Mouse (Mus musculus): ENCODE measurements at regions not wholly inside any gene's neighbourhood (a gene's known extent, or its start where the extent isn't known, plus 50 kb on each side); places are given as distances from the start of the nearest gene placed in this dataset.

DNA sequence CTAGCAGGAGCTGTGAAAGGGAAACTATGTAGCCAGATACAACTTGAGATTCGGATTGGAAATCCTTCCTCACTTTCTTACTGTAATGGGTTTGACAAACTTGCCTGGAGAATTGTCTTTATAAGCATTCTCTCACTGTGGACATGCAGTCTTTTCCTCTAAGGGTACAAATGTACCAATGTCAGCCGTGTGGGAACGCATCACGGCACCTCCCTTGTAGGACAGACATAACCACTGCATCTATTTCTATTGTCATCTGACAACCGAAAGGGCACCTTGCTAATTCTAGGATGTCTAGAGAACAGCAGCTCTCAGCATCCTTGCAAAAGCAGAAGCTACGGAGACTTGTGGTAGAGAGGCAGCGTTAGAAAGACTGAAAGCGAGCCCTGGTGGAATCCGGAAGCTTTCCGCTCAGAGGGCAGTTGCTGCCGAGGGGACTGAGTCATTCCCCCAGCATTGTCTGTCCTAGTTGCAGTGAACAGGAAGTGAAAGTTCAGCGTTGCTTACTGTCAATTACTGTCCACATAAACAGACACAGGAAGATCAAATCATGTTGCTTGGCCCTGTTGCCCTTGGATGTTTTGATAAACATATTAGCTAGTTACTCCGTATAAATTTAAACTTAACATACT, 83.5 kb upstream of the Hgf start:
- H3K9ac ChIP-seq (ENCODE audit: insufficient read depth, low read depth): no peak overlapping the region; the same call in 1 of the 2 replicates

GRCm38 (mm10) chr5:16470366-16470982, 82.8 kb upstream of the Hgf start:
- Histone ChIP-seq H3K79me2 (replicated peaks; ENCODE audit: control insufficient read depth, extremely low read depth, insufficient read depth, poor library complexity, severe bottlenecking) (no peaks in the 10 kb centered on the region), H3K4me3 (replicated peaks in 1 of 3; ENCODE audit: low read depth in 2 of 3, low read length in 2 of 3, poor library complexity in 1 of 3) (no peak overlapping the region), H3K27me3 (replicated peaks) (no peaks in the 10 kb centered on the region), H3K9ac (ENCODE audit: insufficient read depth, low read depth) (no peak overlapping the region), H3K9me3 (replicated peaks; ENCODE audit: low read length) (peaks cover 3% of the 10 kb centered on the region), H3K4me2 (ENCODE audit: insufficient read depth, low read depth, poor library complexity, severe bottlenecking) (peak overlapping the region; percentile 13; the same call in 1 of the 2 replicates), H3K4me1 (ENCODE audit: control insufficient read depth in 1 of 2, insufficient read depth in 2 of 2) (peaks cover 0 to 7% of the 10 kb centered on the region in 2 experiments; a peak in 2 of 4 replicates), H3K36me3 (replicated peaks in 1 of 2; ENCODE audit: control insufficient read depth in 1 of 2, insufficient read depth in 1 of 2, low read length in 1 of 2) (no peaks in the 10 kb centered on the region), H3K27ac (ENCODE audit: insufficient read depth, low read depth) (no peak overlapping the region)
- no peak for TF ChIP-seq ZNF384 (IDR thresholded peaks at IDR 0.05; ENCODE audit: low read depth, low read length)
- no peak for TF ChIP-seq ETS1 (conservative IDR thresholded peaks at IDR 0.05; ENCODE audit: low read depth, low read length)
- DNase-seq (ENCODE audit: extremely low read depth): no peak
- dilution Hi-C loops (cut with MboI; ENCODE audit: extremely low pct_ligation_motif_present, extremely low pct_unique_long_range_greater_than_20kb, low sequenced_read_pairs): no loop called here
- in situ Hi-C loops (cut with MboI; ENCODE audit: low pct_ligation_motif_present, low pct_unique_long_range_greater_than_20kb, low sequenced_read_pairs): no loop called here

More for the DNA sequence above, 83.5 kb upstream of the Hgf start:
- Histone ChIP-seq H3K4me2 (ENCODE audit: insufficient read depth, low read depth, poor library complexity, severe bottlenecking) (0 out of 2 replicates have a peak overlapping the region, but pooled peaks have one; percentile 9), H3K79me2 (replicated peaks; ENCODE audit: control insufficient read depth, extremely low read depth, insufficient read depth, poor library complexity, severe bottlenecking) (no peaks in the 10 kb centered on the region), H3K4me1 (ENCODE audit: control insufficient read depth in 1 of 2, insufficient read depth in 2 of 2) (peaks cover 0 to 7% of the 10 kb centered on the region in 2 experiments; a peak in 2 of 4 replicates), H3K27me3 (replicated peaks) (no peaks in the 10 kb centered on the region), H3K9me3 (replicated peaks; ENCODE audit: low read length) (peaks cover 3% of the 10 kb centered on the region), H3K36me3 (replicated peaks in 1 of 2; ENCODE audit: control insufficient read depth in 1 of 2, insufficient read depth in 1 of 2, low read length in 1 of 2) (no peaks in the 10 kb centered on the region), H3K4me3 (replicated peaks in 1 of 3; ENCODE audit: low read depth in 2 of 3, low read length in 2 of 3, poor library complexity in 1 of 3) (peak overlapping the region in 1 of 3 experiments; percentile 19), H3K27ac (ENCODE audit: insufficient read depth, low read depth) (peak overlapping the region; percentile 64)
- dilution Hi-C loops (cut with MboI; ENCODE audit: extremely low pct_ligation_motif_present, extremely low pct_unique_long_range_greater_than_20kb, low sequenced_read_pairs): no loop called here
- TF ChIP-seq MEF2A (IDR thresholded peaks at IDR 0.05; ENCODE audit: borderline replicate concordance, low read depth, low read length) (no peak), SMC3 (IDR thresholded peaks at IDR 0.05; ENCODE audit: low read depth, low read length) (peak; percentile 6; the same call in 1 of the 2 replicates), JUND (conservative IDR thresholded peaks at IDR 0.05; ENCODE audit: low read depth, low read length) (no peak), ZC3H11A (IDR thresholded peaks at IDR 0.05; ENCODE audit: low read depth, low read length) (no peak), PAX5 (IDR thresholded peaks at IDR 0.05; ENCODE audit: low read length) (no peak), NELFE (IDR thresholded peaks at IDR 0.05; ENCODE audit: low read depth, low read length) (no peak), POLR2A (IDR thresholded peaks at IDR 0.05; ENCODE audit: low read depth, low read length) (no peak), ETS1 (conservative IDR thresholded peaks at IDR 0.05; ENCODE audit: low read depth, low read length) (no peak), MYC (IDR thresholded peaks at IDR 0.05; ENCODE audit: low read depth, low read length) (no peak), USF2 (conservative IDR thresholded peaks at IDR 0.05; ENCODE audit: low read depth, low read length) (no peak), USF1 (IDR thresholded peaks at IDR 0.05; ENCODE audit: low read depth, low read length) (no peak), TCF12 (IDR thresholded peaks at IDR 0.05; ENCODE audit: low read depth, low read length) (no peak), CHD2 (IDR thresholded peaks at IDR 0.05; ENCODE audit: low read length) (no peak), MXI1 (IDR thresholded peaks at IDR 0.05; ENCODE audit: low read depth, low read length) (no peak), POLR2AphosphoS2 (IDR thresholded peaks at IDR 0.05; ENCODE audit: low read depth, low read length) (no peak), ZNF384 (IDR thresholded peaks at IDR 0.05; ENCODE audit: low read depth, low read length) (no peak), GABPA (IDR thresholded peaks at IDR 0.05; ENCODE audit: insufficient replicate concordance, low read depth, low read length) (no peak), RCOR1 (conservative IDR thresholded peaks at IDR 0.05; ENCODE audit: low read depth, low read length) (no peak), ELF1 (IDR thresholded peaks at IDR 0.05; ENCODE audit: low read depth, low read length) (peak; percentile 68), NRF1 (IDR thresholded peaks at IDR 0.05; ENCODE audit: low read depth, low read length) (no peak), BHLHE40 (IDR thresholded peaks at IDR 0.05; ENCODE audit: low read depth, low read length) (no peak), JUN (IDR thresholded peaks at IDR 0.05; ENCODE audit: insufficient read depth, low read depth, low read length) (no peak), EP300 (IDR thresholded peaks at IDR 0.05; ENCODE audit: low read length) (0 out of 2 replicates have a peak, but pooled peaks have one; percentile 30), E2F4 (IDR thresholded peaks at IDR 0.05; ENCODE audit: insufficient replicate concordance, low read depth, low read length) (no peak), SIN3A (IDR thresholded peaks at IDR 0.05; ENCODE audit: low read length) (no peak), HCFC1 (IDR thresholded peaks at IDR 0.05; ENCODE audit: low read depth, low read length) (no peak), ZMIZ1 (IDR thresholded peaks at IDR 0.05; ENCODE audit: low read depth, low read length) (no peak), RAD21 (IDR thresholded peaks at IDR 0.05; ENCODE audit: low read depth, low read length) (peak; percentile 10), MAZ (IDR thresholded peaks at IDR 0.05; ENCODE audit: low read depth, low read length) (no peak), CTCF (conservative IDR thresholded peaks at IDR 0.05 in 1 of 2, IDR thresholded peaks at IDR 0.05 in 1 of 2; ENCODE audit: low read depth in 2 of 2, low read length in 2 of 2) (peak in 1 of 2 experiments; percentile 12; a peak in 1 of 4 replicates), IRF4 (IDR thresholded peaks at IDR 0.05; ENCODE audit: low read depth, low read length) (peak; percentile 79), TBP (conservative IDR thresholded peaks at IDR 0.05; ENCODE audit: low read depth, low read length) (no peak), MAX (IDR thresholded peaks at IDR 0.05; ENCODE audit: low read length) (no peak), ZKSCAN1 (IDR thresholded peaks at IDR 0.05; ENCODE audit: borderline replicate concordance, low read depth, low read length) (no peak)
- DNase-seq (ENCODE audit: extremely low read depth): peak; percentile 75
- in situ Hi-C loops (cut with MboI; ENCODE audit: low pct_ligation_motif_present, low pct_unique_long_range_greater_than_20kb, low sequenced_read_pairs): no loop called here
